Mouse (Mus musculus) brain, embryonic 14.5 days (tissue): ENCODE measurements around the gene Srpk1. TPM values are rescaled to one million over a fixed set of nuclear protein-coding genes. Genes with fewer than 3 reads are reported as not detected.
A peak's percentile ranks its signal among the peaks of the same experiment; 100 is the strongest.

Experiments used
- DNase-seq: peaks from one replicate; pipeline ENCODE4 v3.0.0-alpha.2; 2011; ENCODE audit warnings: low read depth
- CTCF ChIP-seq: fragments of 200-500 bp; IDR thresholded peaks from 2 replicates; pipeline ENCODE4 v1.5.1; 2012; ENCODE audit warnings: inconsistent platforms, mild to moderate bottlenecking, moderate library complexity, borderline replicate concordance; ENCODE audit not compliant: insufficient read depth, insufficient read length; ENCODE audit errors: extremely low read depth
- POLR2A ChIP-seq: fragments of 200-500 bp; IDR thresholded peaks from 2 replicates; pipeline ENCODE4 v1.6.1; 2012; ENCODE audit warnings: mild to moderate bottlenecking, inconsistent platforms, borderline replicate concordance; ENCODE audit not compliant: poor library complexity, insufficient read depth, insufficient read length, severe bottlenecking; ENCODE audit errors: extremely low read depth
- polyA plus RNA-seq: library from polyadenylated mRNA; depleted of rRNA; stranded (reverse); fragments of >200 nt; gene quantifications from 2 replicates; pipeline ENCODE4 v1.2.3, GENCODE M21; 2012

Gene Srpk1
- polyA plus RNA-seq, 1 experiment, result 75.6 TPM

DNA sequence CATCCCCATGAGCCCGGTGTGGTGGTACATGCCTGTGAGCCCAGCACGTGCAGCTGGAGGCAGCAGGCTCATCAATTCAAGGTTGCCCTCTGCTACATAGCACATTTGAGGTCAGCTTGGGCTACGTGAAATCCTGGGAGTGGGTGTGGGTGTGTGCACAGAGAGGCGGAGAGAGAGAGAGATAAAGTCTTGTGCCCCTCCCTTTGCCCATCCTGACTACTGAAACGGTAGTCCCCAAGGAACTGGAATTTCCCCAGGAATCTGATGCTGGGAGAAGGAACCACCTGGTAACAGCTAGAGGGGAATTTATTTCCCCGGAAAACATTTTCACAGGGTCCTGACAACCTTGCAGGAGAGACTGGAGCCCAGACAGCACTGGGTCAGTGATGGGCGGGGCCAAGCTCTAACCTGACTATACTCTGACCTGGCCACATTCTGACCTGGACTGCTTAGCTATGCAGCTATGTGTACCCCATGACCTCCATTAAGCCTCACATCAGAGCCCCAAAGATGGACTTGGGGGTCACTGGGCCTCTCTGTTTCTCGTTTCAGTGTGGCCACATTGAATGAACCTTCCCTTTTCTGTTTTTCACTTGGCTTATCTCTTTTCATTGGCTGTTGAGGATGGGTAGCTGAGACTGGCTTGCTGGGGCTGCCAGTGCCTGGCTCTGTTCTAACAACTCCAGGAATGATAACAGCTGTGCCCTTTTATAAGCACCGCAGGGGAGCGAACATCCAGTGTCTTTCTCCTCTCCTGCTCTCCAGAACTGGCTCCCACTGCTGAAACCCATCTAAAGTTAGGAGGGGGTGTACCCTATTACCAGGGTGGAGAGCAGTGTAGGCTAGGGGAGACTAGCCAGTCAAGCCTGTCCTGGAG is 6.0 kb upstream of the Srpk1 start:
- no peak for TF ChIP-seq POLR2A
- TF ChIP-seq CTCF, result no peak
- DNase-seq, result no peak

GRCm38 (mm10) chr17:28626937-28627336 is 4.4 kb upstream of the Srpk1 start:
- no peak for DNase-seq
- TF ChIP-seq POLR2A (no peak), CTCF (no peak)

DNA sequence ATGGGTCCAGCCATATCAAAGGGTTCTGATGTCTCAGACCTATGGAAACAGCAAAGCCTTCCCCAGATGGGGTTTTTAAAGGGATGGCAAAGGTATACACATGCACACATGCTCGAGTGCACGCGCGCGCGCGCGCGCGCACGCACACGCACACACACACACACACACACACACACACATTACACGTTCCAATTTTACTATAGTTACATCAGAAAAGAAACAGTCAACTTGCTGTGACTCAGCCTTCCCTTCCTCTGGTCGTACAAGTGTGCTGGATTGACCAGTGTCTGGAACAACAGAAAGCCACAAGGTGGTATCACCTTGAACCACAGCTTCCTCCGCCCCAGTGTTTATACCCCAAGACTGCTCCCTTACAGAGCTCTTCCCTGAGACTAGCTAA is 2.8 kb upstream of the Srpk1 start:
- TF ChIP-seq CTCF, result no peak
- no peak for TF ChIP-seq POLR2A
- DNase-seq, result no peak

GRCm38 (mm10) chr17:28624841-28625240 is 2.3 kb upstream of the Srpk1 start:
- TF ChIP-seq POLR2A (no peak), CTCF (no peak)
- no peak for DNase-seq

- peak; percentile 83 for DNase-seq
- no peak for TF ChIP-seq CTCF
- TF ChIP-seq POLR2A, result no peak
Observed at GRCm38 (mm10) chr17:28621381-28622299, 869 bp downstream of the Srpk1 start.

GRCm38 (mm10) chr17:28618775-28619174 is 3.7 kb downstream of the Srpk1 start:
- DNase-seq, result no peak
- TF ChIP-seq POLR2A (no peak), CTCF (no peak)

DNA sequence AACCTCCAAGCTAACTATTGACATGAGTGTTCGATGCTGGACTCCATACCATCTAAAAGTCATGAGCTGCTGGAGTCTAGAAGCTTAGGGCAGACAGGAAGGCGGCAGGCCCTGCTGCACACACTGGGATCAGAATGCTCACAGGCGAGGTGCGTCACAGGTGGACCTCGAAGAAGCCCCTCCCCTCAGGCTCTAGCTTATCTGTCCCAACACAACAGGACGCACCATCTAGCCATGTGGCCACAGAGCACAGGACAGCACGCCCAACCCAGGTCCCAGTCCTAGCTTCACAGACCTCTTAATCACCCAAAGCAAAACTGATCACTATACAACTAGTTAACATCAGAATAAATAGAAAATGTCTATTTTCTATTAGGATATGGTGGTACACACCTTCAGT is 4.4 kb downstream of the Srpk1 start:
- no peak for TF ChIP-seq POLR2A
- TF ChIP-seq CTCF, result no peak
- DNase-seq, result no peak

- TF ChIP-seq CTCF (no peak), POLR2A (no peak)
- no peak for DNase-seq
Observed at GRCm38 (mm10) chr17:28617636-28618035, 4.9 kb downstream of the Srpk1 start.

GRCm38 (mm10) chr17:28615332-28615731 is 7.2 kb downstream of the Srpk1 start:
- TF ChIP-seq POLR2A, result no peak
- TF ChIP-seq CTCF, result no peak
- DNase-seq, result no peak

- no peak for DNase-seq
- no peak for TF ChIP-seq CTCF
- TF ChIP-seq POLR2A, result no peak
Observed at GRCm38 (mm10) chr17:28613096-28613495, 9.4 kb downstream of the Srpk1 start.

DNA sequence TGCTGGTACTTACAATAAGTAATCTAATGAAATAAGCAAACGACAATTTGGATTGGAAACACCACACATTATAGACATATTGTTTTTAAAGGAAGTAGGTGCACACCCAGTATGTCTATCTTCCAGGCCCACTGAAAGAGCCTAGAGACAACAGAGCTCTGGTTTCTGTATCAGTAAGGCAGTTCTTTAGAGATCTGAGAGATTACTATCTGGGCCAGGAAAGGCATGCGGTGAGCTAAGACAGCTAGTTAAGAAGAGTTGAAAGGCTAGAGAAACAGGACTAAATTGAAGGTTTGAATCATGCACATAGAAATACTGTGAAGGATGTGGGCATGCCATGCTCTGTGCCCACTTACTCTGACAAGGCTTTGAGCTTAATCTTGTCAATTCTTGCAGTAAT is 9.9 kb downstream of the Srpk1 start:
- DNase-seq, result no peak
- TF ChIP-seq POLR2A, result no peak
- no peak for TF ChIP-seq CTCF

DNA sequence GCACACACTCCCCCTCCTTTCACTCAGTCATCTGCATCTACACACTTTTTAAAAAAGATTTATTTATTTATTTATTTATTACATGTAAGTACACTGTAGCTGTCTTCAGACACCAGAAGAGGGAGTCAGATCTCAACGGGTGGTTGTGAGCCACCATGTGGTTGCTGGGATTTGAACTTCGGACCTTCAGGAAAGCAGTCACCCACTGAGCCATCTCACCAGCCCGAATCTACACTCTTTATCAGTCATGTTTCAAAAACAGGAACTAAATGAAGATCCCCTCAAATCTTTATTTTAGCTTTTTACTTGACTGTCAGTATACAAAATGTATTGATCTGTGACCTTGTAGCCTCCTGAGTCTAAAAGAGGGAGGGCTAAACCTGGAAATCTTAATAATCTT is 13.0 kb downstream of the Srpk1 start:
- DNase-seq, result no peak
- no peak for TF ChIP-seq POLR2A
- TF ChIP-seq CTCF, result no peak
